Mouse (Mus musculus) CD4-positive, CD25-positive, alpha-beta regulatory T cell (primary cell): Measurements from ENCODE around the gene Mmp13. TPM values are rescaled to one million over a fixed set of nuclear protein-coding genes. Genes with fewer than 3 reads are reported as not detected.

Source experiments
- polyA plus RNA-seq: library from polyadenylated mRNA; unstranded; fragments of 100-300 nt; shearing (Covaris generic); gene quantifications from one replicate; pipeline ENCODE4 v1.2.1, GENCODE M21; 2017

Mmp13 gene
- polyA plus RNA-seq = not detected

DNA sequence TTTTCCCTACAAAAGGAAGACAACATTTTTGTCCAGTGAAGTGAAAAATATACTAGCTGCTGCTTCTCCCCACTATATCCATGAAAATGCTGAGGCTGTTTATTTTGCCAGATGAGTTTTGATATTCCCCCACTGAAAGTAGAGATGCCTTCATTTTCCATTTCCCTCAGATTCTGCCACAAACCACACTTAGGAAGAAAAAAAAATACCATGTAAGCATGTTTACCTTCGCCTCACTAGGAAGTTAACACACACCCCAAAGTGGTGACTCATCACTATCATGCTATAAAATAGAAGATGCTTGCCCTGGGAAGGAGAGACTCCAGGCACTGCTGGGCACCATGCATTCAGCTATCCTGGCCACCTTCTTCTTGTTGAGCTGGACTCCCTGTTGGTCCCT is at the start of gene Mmp13:
Gene Mmp13, plus strand, starts transcription at position 301 of the 400 bp plus-strand sequence.

Other genes starting within 250 kb of the Mmp13 start
- gene Dync2h1, start 88.1 kb upstream of the Mmp13 start, polyA plus RNA-seq = 7.4 TPM
- gene Dcun1d5, start 88.0 kb upstream of the Mmp13 start, polyA plus RNA-seq = 206 TPM
- gene Mmp12, start 71.9 kb downstream of the Mmp13 start, polyA plus RNA-seq = 0.37 TPM
- gene Mmp1b, start 115.5 kb downstream of the Mmp13 start, polyA plus RNA-seq = not detected
- gene Mmp3, start 173.3 kb downstream of the Mmp13 start, polyA plus RNA-seq = not detected
- not detected for gene Mmp10, start 229.8 kb downstream of the Mmp13 start, polyA plus RNA-seq